Mouse (Mus musculus): ENCODE results near the gene Srxn1. TPM values are rescaled to one million over a fixed set of nuclear protein-coding genes. Genes with fewer than 3 reads are reported as not detected.

Srxn1 gene
- polyA plus RNA-seq, 1 experiment from 2014 or later: 13.4 TPM

DNA sequence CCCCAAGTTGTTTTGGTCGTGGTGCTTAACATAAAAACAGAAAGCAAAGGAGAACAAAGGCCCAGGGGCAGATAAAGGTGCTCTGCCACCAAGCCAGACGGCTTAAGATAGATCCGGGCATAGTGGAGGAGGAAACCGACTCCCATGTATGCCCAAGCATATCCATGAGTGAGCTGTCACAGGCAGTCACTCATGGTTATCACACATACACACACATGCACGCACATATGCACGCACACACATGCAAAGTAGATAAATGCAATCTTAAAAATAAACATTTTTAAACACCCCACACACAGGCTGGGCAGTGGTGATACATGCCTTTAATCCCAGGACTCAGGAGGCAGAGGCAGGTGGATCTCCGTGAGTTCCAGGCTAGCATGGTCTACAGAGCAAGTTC is 12.4 kb downstream of the Srxn1 start:
- no peak overlapping the region for H3K4me3 ChIP-seq (ENCODE audit: low read depth, low read length)
- H3K36me3 ChIP-seq (ENCODE audit: control insufficient read depth, insufficient read depth, low read length): no peaks in the 10 kb centered on the region
- H3K27ac ChIP-seq (ENCODE audit: low read depth, low read length): no peak overlapping the region
- DNase-seq (ENCODE audit: low spot score) (no peak), ATAC-seq (ENCODE audit: low FRiP score) (no peak)
- no peak overlapping the region for H3K4me2 ChIP-seq (replicated peaks; ENCODE audit: low read depth, low read length)
- no peaks in the 10 kb centered on the region for H3K27me3 ChIP-seq (ENCODE audit: control insufficient read depth, insufficient read depth, low read length)
- WGBS: 88% methylated on average over 7 of the region's 7 CpGs
- no peaks in the 10 kb centered on the region for H3K9me3 ChIP-seq (ENCODE audit: control insufficient read depth, low read length)
- H3K9ac ChIP-seq (ENCODE audit: low read depth, low read length): no peak overlapping the region
- peaks cover 11% of the 10 kb centered on the region for H3K4me1 ChIP-seq (replicated peaks; ENCODE audit: control insufficient read depth, insufficient read depth, low read length)

DNA sequence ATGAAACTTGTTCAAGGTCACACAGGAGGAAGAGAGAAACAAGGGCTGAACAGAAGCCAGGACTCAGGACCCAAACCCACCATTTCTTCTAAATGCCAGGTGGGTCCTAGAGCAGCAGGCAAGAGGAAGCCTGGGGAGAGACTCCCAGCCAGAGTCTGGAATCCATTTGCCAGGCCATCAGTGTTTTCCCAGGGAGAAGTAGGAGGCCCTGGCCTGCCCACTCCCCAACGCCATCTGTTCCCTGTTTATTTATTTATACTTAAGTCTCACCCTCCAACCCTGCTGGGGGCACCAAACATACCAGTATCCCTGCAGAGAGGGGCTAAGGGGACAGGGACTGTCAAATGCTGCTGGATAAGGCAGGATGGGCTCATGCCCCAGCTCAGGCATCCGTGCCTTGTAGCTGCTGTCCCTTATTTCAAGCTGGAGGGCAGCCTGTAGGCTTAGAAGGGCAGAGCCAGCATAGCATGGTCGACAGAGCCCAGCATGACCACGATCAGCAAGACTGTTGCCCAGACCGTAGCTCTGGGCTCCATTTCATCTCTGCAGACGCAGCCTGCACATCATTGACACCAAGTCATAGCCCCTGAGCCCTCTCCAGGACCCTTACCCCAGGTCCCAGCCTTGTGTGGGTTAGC is 14.0 kb downstream of the Srxn1 start:
- Histone ChIP-seq H3K36me3 (ENCODE audit: control insufficient read depth, insufficient read depth, low read length) (no peaks in the 10 kb centered on the region), H3K4me3 (ENCODE audit: low read depth, low read length) (no peak overlapping the region), H3K9ac (ENCODE audit: low read depth, low read length) (no peak overlapping the region), H3K27me3 (ENCODE audit: control insufficient read depth, insufficient read depth, low read length) (no peaks in the 10 kb centered on the region), H3K4me2 (replicated peaks; ENCODE audit: low read depth, low read length) (no peak overlapping the region), H3K9me3 (ENCODE audit: control insufficient read depth, low read length) (no peaks in the 10 kb centered on the region), H3K27ac (ENCODE audit: low read depth, low read length) (no peak overlapping the region), H3K4me1 (replicated peaks; ENCODE audit: control insufficient read depth, insufficient read depth, low read length) (peaks cover 8% of the 10 kb centered on the region)
- no peak for DNase-seq (ENCODE audit: low spot score)
- 57% methylated on average over 6 of the region's 6 CpGs for WGBS
- ATAC-seq (ENCODE audit: low FRiP score): no peak

DNA sequence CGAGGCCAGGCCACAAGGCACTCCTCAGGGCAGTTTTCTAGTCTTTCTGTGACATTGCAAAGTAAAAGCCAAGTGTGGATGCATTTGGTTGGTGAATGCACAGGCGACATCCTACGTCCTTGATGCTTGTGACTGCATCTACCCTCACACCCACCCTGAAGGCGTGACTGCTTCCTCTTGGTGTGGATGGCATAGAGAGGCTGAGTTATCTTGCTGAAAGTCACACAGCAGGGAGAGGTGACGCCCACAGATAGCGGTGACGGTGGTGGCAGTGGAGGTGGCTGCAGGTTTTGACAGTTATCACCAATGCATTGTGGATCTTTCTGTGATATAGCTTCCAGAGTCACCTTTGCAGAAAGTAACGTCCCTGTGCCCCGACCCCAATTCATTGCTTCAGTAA is 17.6 kb downstream of the Srxn1 start:
- ATAC-seq (ENCODE audit: low FRiP score) (no peak), DNase-seq (ENCODE audit: low spot score) (no peak)
- H3K9ac ChIP-seq (ENCODE audit: low read depth, low read length): no peak overlapping the region
- no peaks in the 10 kb centered on the region for H3K9me3 ChIP-seq (ENCODE audit: control insufficient read depth, low read length)
- no peaks in the 10 kb centered on the region for H3K27me3 ChIP-seq (ENCODE audit: control insufficient read depth, insufficient read depth, low read length)
- H3K4me1 ChIP-seq (replicated peaks; ENCODE audit: control insufficient read depth, insufficient read depth, low read length): no peaks in the 10 kb centered on the region
- 70% methylated on average over 9 of the region's 9 CpGs for WGBS
- no peak overlapping the region for H3K4me2 ChIP-seq (replicated peaks; ENCODE audit: low read depth, low read length)
- H3K4me3 ChIP-seq (ENCODE audit: low read depth, low read length): no peak overlapping the region
- no peaks in the 10 kb centered on the region for H3K36me3 ChIP-seq (ENCODE audit: control insufficient read depth, insufficient read depth, low read length)
- no peak overlapping the region for H3K27ac ChIP-seq (ENCODE audit: low read depth, low read length)

- no peaks in the 10 kb centered on the region for H3K4me1 ChIP-seq (replicated peaks; ENCODE audit: control insufficient read depth, insufficient read depth, low read length)
- DNase-seq (ENCODE audit: low spot score) (no peak), ATAC-seq (ENCODE audit: low FRiP score) (no peak)
- no peaks in the 10 kb centered on the region for H3K27me3 ChIP-seq (ENCODE audit: control insufficient read depth, insufficient read depth, low read length)
- WGBS: 79% methylated on average over 2 of the region's 2 CpGs
- no peak overlapping the region for H3K9ac ChIP-seq (ENCODE audit: low read depth, low read length)
- H3K4me3 ChIP-seq (ENCODE audit: low read depth, low read length): no peak overlapping the region
- H3K4me2 ChIP-seq (replicated peaks; ENCODE audit: low read depth, low read length): no peak overlapping the region
- no peaks in the 10 kb centered on the region for H3K36me3 ChIP-seq (ENCODE audit: control insufficient read depth, insufficient read depth, low read length)
- no peaks in the 10 kb centered on the region for H3K9me3 ChIP-seq (ENCODE audit: control insufficient read depth, low read length)
- no peak overlapping the region for H3K27ac ChIP-seq (ENCODE audit: low read depth, low read length)
Observed at GRCm38 (mm10) chr2:152128597-152128996, 23.3 kb downstream of the Srxn1 start.

DNA sequence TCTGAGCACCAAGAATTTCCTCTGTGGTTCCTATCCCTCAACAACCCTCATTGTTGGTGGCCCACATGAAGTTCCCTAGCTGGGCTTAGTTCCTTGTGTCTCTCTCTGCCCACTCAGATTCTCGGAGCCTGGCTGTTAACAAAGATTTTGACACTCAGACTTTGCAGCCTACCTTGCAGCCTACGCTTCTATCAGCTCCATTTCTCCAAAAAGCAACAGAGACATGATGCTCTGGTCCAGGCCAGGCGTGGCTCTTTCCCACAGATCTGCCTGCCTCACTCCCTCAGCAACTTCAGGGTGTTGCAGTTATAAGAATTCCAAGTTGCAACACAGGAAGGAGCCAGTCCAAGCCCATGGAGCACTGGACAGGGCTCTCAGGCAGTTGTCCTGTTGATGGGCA is 24.5 kb downstream of the Srxn1 start:
- ATAC-seq (ENCODE audit: low FRiP score): no peak
- DNase-seq (ENCODE audit: low spot score): no peak
- no peak overlapping the region for H3K4me3 ChIP-seq (ENCODE audit: low read depth, low read length)
- WGBS: 68% methylated on average over 3 of the region's 3 CpGs
- H3K4me1 ChIP-seq (replicated peaks; ENCODE audit: control insufficient read depth, insufficient read depth, low read length): no peaks in the 10 kb centered on the region
- H3K27me3 ChIP-seq (ENCODE audit: control insufficient read depth, insufficient read depth, low read length): no peaks in the 10 kb centered on the region
- no peak overlapping the region for H3K9ac ChIP-seq (ENCODE audit: low read depth, low read length)
- no peaks in the 10 kb centered on the region for H3K9me3 ChIP-seq (ENCODE audit: control insufficient read depth, low read length)
- no peak overlapping the region for H3K4me2 ChIP-seq (replicated peaks; ENCODE audit: low read depth, low read length)
- no peaks in the 10 kb centered on the region for H3K36me3 ChIP-seq (ENCODE audit: control insufficient read depth, insufficient read depth, low read length)
- no peak overlapping the region for H3K27ac ChIP-seq (ENCODE audit: low read depth, low read length)

GRCm38 (mm10) chr2:152132016-152132415 is 26.7 kb downstream of the Srxn1 start:
- Histone ChIP-seq H3K27ac (ENCODE audit: low read depth, low read length) (no peak overlapping the region), H3K9ac (ENCODE audit: low read depth, low read length) (no peak overlapping the region), H3K9me3 (ENCODE audit: control insufficient read depth, low read length) (no peaks in the 10 kb centered on the region), H3K27me3 (ENCODE audit: control insufficient read depth, insufficient read depth, low read length) (no peaks in the 10 kb centered on the region), H3K4me1 (replicated peaks; ENCODE audit: control insufficient read depth, insufficient read depth, low read length) (no peaks in the 10 kb centered on the region), H3K36me3 (ENCODE audit: control insufficient read depth, insufficient read depth, low read length) (no peaks in the 10 kb centered on the region), H3K4me3 (ENCODE audit: low read depth, low read length) (no peak overlapping the region), H3K4me2 (replicated peaks; ENCODE audit: low read depth, low read length) (no peak overlapping the region)
- WGBS: 53% methylated on average over 9 of the region's 9 CpGs
- ATAC-seq (ENCODE audit: low FRiP score): no peak
- DNase-seq (ENCODE audit: low spot score): no peak

- no peak overlapping the region for H3K27ac ChIP-seq (ENCODE audit: low read depth, low read length)
- ATAC-seq (ENCODE audit: low FRiP score): no peak
- H3K4me2 ChIP-seq (replicated peaks; ENCODE audit: low read depth, low read length): no peak overlapping the region
Observed at GRCm38 (mm10) chr2:152132691-152133090, 27.4 kb downstream of the Srxn1 start.

GRCm38 (mm10) chr2:152139191-152139987 is 34.1 kb downstream of the Srxn1 start:
- ATAC-seq (ENCODE audit: low FRiP score) (no peak), DNase-seq (ENCODE audit: low spot score) (peak; percentile 26)
- Histone ChIP-seq H3K36me3 (ENCODE audit: control insufficient read depth, insufficient read depth, low read length) (no peaks in the 10 kb centered on the region), H3K4me2 (replicated peaks; ENCODE audit: low read depth, low read length) (no peak overlapping the region), H3K4me1 (replicated peaks; ENCODE audit: control insufficient read depth, insufficient read depth, low read length) (peaks cover 7% of the 10 kb centered on the region; the same call in 1 of the 2 replicates), H3K27me3 (ENCODE audit: control insufficient read depth, insufficient read depth, low read length) (peaks cover 14% of the 10 kb centered on the region), H3K4me3 (ENCODE audit: low read depth, low read length) (no peak overlapping the region), H3K27ac (ENCODE audit: low read depth, low read length) (no peak overlapping the region), H3K9me3 (ENCODE audit: control insufficient read depth, low read length) (no peaks in the 10 kb centered on the region), H3K9ac (ENCODE audit: low read depth, low read length) (no peak overlapping the region)
- whole genome bisulfite sequencing: 68% methylated on average over 10 of the region's 10 CpGs

More at GRCm38 (mm10) chr2:152132691-152133090, 27.4 kb downstream of the Srxn1 start:
- Histone ChIP-seq H3K27me3 (ENCODE audit: control insufficient read depth, insufficient read depth, low read length) (no peaks in the 10 kb centered on the region), H3K9ac (ENCODE audit: low read depth, low read length) (no peak overlapping the region), H3K9me3 (ENCODE audit: control insufficient read depth, low read length) (no peaks in the 10 kb centered on the region), H3K36me3 (ENCODE audit: control insufficient read depth, insufficient read depth, low read length) (no peaks in the 10 kb centered on the region), H3K4me3 (ENCODE audit: low read depth, low read length) (no peak overlapping the region), H3K4me1 (replicated peaks; ENCODE audit: control insufficient read depth, insufficient read depth, low read length) (no peaks in the 10 kb centered on the region)
- DNase-seq (ENCODE audit: low spot score): no peak
- 88% methylated on average over 8 of the region's 8 CpGs for WGBS

DNA sequence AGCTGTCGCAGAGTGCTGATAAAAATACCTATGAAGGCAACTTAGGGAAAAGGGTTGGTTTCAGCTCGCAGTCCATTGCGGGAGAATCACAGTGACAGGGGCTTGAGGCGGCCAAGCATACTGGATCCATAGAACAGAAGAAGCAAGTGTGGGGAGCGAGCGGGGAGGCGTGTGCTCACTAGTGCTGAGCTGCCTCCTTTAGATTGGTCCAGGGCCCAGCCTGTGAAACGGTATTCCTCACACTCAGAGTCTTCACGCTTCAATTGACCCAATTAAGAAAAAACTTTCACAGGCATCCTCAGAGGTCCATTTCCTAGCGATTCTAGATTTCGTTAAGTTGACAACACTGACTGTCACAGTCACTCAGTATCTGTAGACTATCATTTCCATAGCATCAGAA is 35.6 kb downstream of the Srxn1 start:
- no peak for ATAC-seq (ENCODE audit: low FRiP score)
- H3K27me3 ChIP-seq (ENCODE audit: control insufficient read depth, insufficient read depth, low read length): peaks cover 20% of the 10 kb centered on the region
- no peak for DNase-seq (ENCODE audit: low spot score)
- no peaks in the 10 kb centered on the region for H3K36me3 ChIP-seq (ENCODE audit: control insufficient read depth, insufficient read depth, low read length)
- H3K4me3 ChIP-seq (ENCODE audit: low read depth, low read length): no peak overlapping the region
- WGBS: 38% methylated on average over 11 of the region's 11 CpGs
- H3K9me3 ChIP-seq (ENCODE audit: control insufficient read depth, low read length): no peaks in the 10 kb centered on the region
- no peak overlapping the region for H3K27ac ChIP-seq (ENCODE audit: low read depth, low read length)
- H3K4me2 ChIP-seq (replicated peaks; ENCODE audit: low read depth, low read length): no peak overlapping the region
- H3K4me1 ChIP-seq (replicated peaks; ENCODE audit: control insufficient read depth, insufficient read depth, low read length): peaks cover 7% of the 10 kb centered on the region
- H3K9ac ChIP-seq (ENCODE audit: low read depth, low read length): no peak overlapping the region
